Mouse (Mus musculus) ovary, postnatal 36 days (tissue): ENCODE data around the gene Scfd2.
A peak's percentile ranks its signal among the peaks of the same experiment; 100 is the strongest.

Experiments used
- DNase-seq: peaks from one replicate; pipeline ENCODE4 v3.0.0; 2022; ENCODE audit warnings: low spot score, mixed read lengths

The Scfd2 gene

GRCm38 (mm10) chr5:74531630-74532280, at the start of gene Scfd2:
Scfd2 (minus strand) TSS chr5:74531759.
- DNase-seq = peak; percentile 96

GRCm38 (mm10) chr5:74571767-74572166, 40.2 kb upstream of the Scfd2 start:
- no peak for DNase-seq

GRCm38 (mm10) chr5:74561151-74561550, 29.6 kb upstream of the Scfd2 start:
- peak; percentile 16 for DNase-seq

DNA sequence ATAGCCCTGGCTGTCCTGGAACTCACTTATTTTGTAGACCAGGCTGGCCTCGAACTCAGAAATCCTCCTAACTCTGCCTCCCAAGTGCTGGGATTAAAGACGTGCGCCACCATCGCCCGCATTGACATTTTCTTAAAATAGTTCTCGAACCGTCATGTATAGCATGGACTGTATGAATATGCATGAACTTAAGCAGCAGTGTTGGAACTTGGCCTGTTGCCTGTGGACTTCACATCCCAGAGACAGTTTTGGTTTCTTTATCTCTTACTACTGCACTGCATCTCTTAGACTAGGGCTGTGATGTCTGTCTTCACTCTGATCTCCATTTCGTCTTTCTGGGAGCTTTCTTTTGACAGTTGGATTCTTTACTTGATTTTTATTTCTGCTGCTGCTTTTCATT, 18.0 kb upstream of the Scfd2 start:
- no peak for DNase-seq

DNA sequence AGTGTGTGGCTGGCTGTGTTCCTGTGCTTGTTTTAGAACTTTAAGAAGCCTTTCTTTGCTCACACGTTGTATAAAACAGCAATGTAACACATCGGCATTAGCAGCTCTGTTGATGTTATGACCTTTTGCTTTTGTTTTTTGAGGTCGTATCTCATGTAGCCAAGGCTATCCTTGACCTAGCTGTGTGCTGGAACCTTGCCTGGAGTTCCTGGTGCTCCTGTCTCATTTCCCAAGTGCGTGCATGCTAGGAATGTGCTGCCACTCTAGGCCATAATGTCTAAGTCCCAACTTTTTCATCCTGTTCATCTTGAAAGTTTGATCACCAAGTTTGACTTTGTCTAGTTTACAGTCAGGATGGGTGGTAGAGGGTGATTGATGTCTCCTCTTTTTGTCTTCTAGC, 14.0 kb upstream of the Scfd2 start:
- DNase-seq = no peak

- DNase-seq = no peak
Observed at GRCm38 (mm10) chr5:74536180-74536947, 4.8 kb upstream of the Scfd2 start.

DNA sequence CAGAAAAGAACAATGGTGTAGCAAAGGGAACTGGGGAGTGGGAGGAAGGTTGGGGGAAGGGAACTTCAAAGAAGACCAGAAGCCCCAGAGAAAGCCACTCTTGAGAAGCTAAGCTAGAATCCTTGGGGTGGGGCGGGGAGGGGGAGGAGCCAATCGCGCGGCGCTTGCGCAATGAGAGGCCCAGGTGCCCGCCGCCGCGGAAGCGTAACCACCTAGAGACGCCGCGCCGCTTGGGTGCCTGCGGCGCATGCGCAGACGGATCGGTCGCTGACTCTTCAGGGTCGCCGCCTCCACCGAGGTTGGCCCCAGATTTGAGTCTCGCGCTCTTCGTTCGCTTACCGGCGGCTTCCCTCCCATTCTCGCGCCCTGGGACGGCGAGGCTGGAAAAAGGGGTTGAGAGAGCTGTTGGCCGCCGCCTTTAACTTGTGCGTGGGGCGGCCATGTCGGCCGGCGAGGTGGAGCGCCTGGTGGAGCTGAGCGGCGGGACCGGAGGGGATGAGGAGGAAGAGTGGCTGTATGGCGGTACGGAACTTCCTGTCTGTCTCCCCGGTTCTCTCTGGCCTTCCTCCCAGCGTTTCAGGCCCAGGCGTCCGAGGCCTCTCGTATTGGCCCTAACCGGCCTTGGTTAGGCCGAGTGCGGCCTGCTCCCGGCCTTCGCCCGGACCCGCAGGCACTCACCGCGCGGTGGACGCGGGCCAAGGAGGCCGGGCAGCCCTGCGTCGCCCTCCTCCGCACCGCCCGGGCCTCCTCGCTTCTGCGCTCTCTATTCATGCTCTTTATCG, 3.9 kb upstream of the Scfd2 start, which contains the start of gene Fip1l1:
TSS of gene Fip1l1 (plus strand) at position 210 of the 782 bp plus-strand sequence.
- DNase-seq = peak; percentile 91

DNA sequence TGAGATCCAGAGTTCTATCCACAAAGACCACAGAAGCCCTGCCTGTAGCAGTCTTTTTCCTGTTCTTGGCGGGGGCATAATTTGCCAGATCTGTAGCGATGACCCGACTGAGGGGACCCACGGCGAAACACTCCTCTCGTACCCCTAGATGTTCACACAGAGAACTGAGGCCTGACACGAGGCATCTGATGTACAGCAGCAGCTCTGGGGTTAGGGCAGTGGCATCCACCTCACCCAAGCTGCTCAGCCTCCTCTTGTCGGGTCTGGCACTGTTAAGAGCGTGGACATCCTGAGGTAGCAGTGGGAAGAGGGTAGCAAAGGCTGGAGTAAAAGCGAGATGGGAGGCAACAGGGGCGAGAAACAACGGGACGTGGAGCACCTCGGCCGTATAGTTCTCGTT, 774 bp downstream of the Scfd2 start:
- DNase-seq = no peak

- no peak for DNase-seq
Observed at GRCm38 (mm10) chr5:74527025-74527424, 4.5 kb downstream of the Scfd2 start.

- DNase-seq = no peak
Observed at GRCm38 (mm10) chr5:74511686-74512085, 19.9 kb downstream of the Scfd2 start.

DNA sequence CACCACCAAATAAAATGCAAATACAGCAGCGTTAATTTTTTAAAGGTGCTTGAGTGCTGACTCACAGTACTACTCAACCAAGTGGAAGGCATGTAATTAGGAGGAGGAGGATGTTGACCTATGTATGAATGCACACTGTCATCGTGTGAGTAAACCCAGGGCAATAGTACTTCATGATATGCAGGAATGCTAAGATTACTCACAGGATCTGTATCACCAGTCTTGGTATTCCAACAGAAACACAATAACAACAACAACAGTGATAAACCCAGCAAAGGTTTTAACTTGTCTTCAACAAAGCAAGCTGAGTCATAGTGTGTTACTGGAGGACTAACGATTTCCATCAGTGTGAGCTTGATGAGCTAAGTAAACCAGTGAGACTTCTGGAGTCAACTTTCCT, 38.9 kb downstream of the Scfd2 start:
- DNase-seq = no peak

DNA sequence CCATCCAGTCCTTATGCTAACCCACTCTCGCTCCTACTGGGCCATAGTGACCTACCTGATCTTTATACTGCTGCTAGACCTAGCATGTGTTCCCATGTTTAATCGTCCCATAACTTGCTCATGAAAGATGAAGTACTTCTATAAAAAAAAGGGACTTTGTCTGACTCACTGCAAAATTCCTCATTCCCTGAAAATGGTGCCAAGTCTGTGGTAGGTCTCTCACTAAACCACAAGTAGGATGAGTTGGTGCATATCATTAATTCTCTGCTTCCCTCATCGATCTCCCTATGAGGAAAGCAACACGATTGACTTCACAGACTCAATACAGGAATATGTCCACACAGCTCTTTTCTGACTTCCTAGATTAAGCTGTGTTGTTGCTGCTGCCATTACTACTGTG, 46.9 kb downstream of the Scfd2 start:
- no peak for DNase-seq

DNA sequence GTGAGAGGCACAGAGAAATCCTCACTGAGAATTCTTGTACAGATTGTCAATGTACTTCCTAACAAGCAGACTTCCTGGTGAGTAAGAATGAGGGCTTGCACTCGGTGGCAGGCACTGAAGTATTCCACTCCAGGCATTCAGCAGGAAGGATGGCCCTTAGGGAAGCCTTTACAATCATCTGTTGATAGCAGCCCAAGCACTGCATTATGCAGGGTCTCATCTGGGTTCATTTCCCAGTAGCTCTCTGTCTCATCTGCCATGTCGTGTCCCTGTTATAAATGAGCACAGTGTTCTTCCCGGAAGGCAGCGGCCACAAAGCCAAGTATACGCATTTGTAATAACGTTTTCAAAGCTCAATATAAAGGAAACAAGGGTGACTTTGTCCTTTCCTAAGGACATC, 48.9 kb downstream of the Scfd2 start:
- no peak for DNase-seq

- DNase-seq = no peak
Observed at GRCm38 (mm10) chr5:74482034-74482433, 49.5 kb downstream of the Scfd2 start.

DNA sequence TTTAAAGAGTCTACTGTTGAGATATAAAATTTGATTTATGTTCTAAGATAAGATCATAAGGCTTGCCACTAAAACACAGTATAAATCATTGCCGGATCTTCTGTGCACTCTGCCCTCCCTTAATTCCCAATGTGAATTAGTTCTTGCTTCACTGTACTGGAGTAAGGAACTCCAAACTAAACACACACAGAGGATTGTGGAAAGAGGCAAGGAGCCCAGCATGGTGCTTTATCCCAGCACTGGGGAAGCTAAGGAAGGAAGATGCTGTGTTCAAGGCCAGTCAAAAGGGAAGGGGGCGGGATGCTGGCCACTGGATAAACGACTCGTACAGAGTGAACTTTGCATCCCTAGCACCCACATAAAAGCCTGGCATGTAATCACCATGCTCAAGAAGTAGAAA, 51.1 kb downstream of the Scfd2 start:
- no peak for DNase-seq

GRCm38 (mm10) chr5:74479947-74480346, 51.6 kb downstream of the Scfd2 start:
- no peak for DNase-seq

DNA sequence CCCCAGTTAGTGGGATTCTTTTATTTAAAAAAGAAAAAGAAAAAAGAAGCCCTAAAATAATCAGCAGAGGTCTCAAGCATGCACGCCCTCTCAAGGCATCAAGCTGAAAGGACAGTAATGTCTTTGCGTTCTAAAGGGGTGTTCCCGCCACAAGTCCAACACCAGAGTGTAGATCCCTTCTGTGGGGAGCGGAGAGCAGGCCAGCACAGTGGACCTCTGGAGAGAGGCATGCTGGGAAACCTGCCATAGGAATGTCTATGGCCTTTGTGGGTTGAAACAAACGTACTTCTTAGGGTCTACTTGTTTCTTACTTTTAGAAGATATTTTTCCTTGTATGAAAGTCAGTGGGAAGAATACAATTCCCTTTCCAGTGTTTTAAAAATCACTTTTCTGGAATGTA, 52.4 kb downstream of the Scfd2 start:
- no peak for DNase-seq

- DNase-seq = no peak
Observed at GRCm38 (mm10) chr5:74476551-74476950, 55.0 kb downstream of the Scfd2 start.

- no peak for DNase-seq
Observed at GRCm38 (mm10) chr5:74473117-74473516, 58.4 kb downstream of the Scfd2 start.

DNA sequence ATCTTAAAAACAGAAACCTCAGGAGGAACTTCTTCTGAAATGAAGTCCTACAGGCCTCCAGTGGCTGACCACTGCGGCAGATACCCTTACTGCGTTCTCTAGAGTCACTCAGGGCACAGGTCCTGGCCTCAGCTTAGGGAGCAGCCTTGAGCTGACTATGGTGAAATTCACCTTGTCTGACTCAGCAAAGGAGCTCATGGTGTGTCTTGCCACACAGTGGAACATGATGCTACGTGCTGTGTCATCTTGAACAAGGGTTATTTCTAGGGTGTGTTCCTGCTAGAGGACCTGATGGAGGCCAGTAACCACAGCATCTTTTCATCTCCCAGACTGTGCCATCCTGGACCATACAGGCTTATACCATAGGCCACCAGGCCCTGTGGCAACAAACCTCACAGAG, 60.7 kb downstream of the Scfd2 start:
- DNase-seq = no peak

- DNase-seq = no peak
Observed at GRCm38 (mm10) chr5:74469620-74470019, 61.9 kb downstream of the Scfd2 start.

GRCm38 (mm10) chr5:74467753-74468152, 63.8 kb downstream of the Scfd2 start:
- DNase-seq = no peak

DNA sequence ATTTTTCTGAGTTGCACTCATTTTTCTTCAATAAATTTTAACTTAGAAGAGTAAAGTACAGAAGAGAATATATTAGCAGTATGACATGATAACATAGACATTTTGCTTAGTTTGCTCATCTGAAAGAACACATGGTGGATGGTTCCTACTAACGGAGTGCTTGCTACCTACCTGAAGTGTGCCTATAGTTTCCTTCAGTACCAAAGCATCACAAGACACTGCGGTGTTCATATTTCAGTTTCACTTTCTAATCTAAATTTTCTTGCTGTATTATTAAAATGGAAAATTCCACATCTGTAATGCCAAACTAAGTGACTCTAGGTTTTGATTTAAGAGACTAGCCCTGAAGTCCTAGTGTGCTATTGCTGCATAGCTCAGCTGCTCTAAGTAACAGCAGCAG, 74.8 kb downstream of the Scfd2 start:
- no peak for DNase-seq
